Mouse (Mus musculus) G1E (cell line): ENCODE data around the gene Kcne4.

Source experiments
- CTCF ChIP-seq: IDR thresholded peaks from 2 replicates; pipeline ENCODE4 v1.5.1; 2012; ENCODE audit warnings: low read depth, low read length, inconsistent platforms, mixed read lengths
- GATA1 ChIP-seq: IDR thresholded peaks from 2 replicates; pipeline ENCODE4 v1.6.1; 2012; ENCODE audit warnings: borderline replicate concordance, low read length, inconsistent platforms, mixed read lengths
- POLR2AphosphoS5 ChIP-seq: IDR thresholded peaks from 2 replicates; pipeline ENCODE4 v1.6.1; 2012; ENCODE audit warnings: low read depth, low read length, inconsistent platforms; ENCODE audit not compliant: insufficient replicate concordance
- TAL1 ChIP-seq: conservative IDR thresholded peaks from 2 replicates; pipeline ENCODE4 v1.6.1; 2012; ENCODE audit warnings: low read depth, low read length, inconsistent platforms, mixed read lengths

DNA sequence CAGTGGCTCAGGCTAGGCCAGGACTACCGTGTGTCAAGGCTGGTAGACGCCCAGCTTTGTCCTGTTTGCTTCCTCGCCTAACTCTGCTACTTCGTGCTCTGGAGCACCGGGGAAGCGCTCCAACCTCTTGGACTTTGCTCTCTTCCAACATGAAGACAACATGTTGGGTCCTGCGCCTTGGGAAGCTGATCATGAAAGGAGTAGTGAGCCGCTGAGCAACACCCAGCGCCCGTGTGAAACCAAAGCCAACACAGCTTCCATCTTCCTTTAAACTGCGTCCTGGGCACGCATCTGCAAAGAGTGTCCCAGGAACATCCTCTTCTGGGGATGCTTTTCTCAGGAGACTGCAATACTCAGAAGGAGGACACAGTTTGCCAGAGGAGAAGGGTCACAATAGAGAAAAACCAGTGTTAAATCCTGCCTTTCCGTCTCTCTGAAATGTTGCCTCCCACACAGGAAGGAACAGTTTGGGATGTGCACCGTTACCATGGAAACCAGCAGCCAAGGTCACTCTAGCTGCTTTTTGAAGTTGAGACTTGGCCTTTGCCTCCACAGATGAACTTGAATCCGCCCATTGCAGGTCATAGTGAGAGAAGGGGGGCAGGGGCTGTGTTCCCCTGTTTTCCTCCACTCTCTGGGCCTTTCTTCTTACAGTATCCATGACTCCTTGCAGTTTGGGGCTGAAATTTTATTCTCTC is 5.3 kb downstream of the Kcne4 start:
- TF ChIP-seq CTCF (no peak), GATA1 (no peak), POLR2AphosphoS5 (no peak), TAL1 (no peak)
